Mouse (Mus musculus): ENCODE measurements around the gene Gcnt4.

Gene Gcnt4

GRCm38 (mm10) chr13:96951880-96952279, 27.4 kb downstream of the Gcnt4 start:
- DNase-seq: no peak

DNA sequence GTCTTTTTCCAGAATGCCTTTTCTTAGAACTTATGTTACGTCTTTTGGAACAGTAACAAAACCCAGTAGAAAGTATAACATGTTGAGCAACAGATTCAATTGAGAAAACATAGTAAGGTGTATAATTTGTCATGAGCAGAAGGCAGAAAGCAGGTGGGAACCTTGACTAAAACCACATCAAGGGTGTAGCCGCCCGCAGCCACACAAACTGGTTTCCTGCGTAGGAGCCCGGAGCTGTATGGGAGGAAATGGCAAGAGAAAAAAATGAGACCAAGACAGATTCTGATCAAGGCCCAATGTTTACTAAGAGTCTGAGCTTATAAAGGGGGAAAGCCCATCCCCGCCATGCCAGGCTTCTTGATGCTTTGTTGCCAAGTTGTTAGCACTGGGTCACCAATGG, 32.0 kb downstream of the Gcnt4 start:
- DNase-seq: no peak

DNA sequence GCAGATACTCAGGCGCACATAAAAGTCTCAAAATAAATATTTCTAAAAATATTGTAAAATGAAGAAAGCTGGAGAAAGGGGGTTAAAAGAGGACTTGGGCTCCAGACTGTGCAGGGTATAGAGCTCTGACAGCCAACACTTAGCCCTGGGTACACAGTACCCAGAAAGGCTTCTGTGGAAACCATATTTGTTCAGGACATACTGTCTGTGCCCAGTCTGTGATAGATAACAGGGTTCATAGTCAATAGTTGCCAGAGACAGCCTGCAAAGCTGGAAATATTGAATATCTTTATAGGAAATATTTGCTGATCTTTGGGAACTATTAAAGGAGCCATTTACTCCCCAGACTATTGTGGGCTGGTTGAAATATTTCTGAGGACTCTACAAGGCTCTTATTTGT, 35.5 kb downstream of the Gcnt4 start:
- no peak for DNase-seq

DNA sequence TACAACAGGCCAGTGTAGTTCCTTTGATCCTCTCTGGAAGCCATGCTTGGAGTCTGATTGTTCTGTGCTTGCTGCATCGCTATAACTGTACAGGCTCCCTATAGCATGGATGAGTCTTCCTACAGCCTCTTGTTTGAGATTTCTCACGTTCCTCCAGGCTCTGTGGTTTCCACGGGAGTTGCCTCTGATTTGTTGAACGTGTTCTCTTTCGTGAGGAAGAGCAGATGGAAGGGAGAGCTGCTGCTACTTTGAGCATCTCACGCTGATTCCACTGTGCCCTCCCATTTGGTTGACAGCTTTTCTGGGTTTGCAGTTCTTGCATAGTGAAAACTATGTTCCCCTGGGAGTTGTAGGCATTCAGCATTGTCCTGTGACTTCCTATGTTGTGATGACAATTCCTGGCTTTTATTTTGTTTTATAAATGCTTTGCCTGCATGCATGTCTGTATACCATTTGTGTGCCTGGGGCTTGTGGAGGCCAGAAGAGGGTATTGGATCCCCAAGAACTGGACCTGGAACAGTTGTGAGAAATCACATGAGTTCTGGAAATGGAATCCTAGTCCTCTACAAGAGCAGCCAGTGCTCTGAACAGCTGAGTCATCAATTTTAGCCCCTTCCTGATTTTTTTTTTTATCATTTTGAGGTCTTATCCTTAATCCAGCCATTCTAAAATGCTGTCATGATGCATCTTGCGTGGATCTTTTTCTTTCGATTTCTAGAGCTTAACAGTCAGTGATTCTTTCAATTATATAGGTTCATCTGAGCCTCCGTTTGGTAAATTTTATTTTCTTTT, 37.1 kb downstream of the Gcnt4 start:
- DNase-seq: no peak

GRCm38 (mm10) chr13:96962801-96963200, 38.3 kb downstream of the Gcnt4 start:
- DNase-seq: no peak

DNA sequence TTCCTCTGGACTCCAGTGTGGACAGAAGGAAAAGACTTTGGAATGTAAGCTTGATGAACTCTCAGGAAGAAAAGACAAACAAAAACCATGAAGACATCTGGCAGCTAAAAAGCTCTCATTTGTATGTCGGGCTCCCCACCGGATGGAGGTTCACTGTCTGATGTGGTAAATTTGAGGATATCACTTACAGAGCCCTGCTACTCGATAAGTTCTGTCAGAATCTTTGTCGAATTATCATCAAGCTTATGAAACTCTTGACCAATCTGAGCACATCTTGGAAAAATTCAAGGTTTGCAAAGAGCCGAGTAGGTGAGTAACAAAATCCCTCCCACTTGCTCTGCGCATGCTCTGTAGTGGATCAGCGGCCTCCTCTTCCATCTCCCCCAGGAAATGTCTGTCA, 40.5 kb downstream of the Gcnt4 start:
- no peak for DNase-seq

- DNase-seq: peak in 1 of 2 experiments; percentile 31
Observed at GRCm38 (mm10) chr13:96966210-96967089, 42.0 kb downstream of the Gcnt4 start.

DNA sequence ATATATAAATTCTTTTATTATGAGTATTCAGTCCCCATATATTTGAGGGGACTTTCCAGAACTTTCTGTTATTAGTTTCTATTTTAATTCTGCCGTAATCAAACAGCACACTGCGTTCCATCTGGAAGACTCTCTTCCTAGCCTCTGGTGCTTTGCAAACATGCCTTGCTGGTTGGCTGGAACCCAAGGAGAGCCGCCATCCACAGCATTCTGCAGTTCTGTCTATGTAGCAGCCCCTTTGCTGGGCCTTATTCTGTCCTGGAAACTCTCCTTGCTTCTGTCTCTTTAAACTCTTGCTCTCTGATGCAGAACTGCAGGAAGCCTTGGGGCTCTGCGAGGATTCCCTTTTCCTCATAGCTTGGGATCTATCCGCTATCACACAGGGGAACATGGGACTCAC, 42.6 kb downstream of the Gcnt4 start:
- DNase-seq: peak; percentile 20 to 61

DNA sequence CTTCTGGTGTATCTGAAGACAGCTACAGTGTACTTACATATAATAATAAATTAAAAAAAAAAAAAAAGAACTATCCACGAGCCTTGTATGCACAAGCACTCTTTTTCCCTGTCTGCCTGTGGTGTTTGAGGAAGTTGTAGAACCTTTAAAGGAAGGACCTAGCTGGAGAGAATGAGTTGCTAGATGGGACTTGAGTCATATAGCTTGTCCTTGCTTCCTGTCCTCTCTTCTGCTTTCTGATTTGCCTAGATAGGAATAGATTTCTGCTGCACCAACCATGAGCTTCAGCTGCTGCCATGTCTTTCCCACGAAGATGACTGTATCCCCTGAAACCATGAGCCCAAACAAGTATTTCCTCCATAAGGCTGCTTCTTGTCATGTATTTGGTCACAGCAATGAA, 43.3 kb downstream of the Gcnt4 start:
- no peak for DNase-seq

GRCm38 (mm10) chr13:96971076-96971475, 46.6 kb downstream of the Gcnt4 start:
- no peak for DNase-seq

DNA sequence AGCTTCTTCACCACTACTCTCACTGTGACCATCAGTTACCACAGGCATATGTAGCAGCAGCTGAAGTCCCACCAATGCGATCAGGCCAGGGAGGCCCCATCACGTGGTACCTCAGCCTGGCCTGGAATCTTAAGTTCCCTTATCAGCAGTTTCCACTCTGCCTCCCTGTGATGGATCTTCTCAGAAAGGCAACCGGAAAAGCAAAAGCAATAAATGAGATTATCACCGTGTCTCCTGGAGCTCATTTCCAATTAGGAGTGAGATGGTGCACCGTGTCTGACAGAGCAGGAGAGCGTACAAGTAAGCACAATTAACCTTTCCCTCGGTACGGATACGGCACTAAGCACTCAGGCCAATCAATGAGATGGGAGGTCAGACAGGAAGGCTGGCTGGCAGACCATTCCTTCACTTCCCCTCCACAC, 47.4 kb downstream of the Gcnt4 start:
- no peak for DNase-seq

DNA sequence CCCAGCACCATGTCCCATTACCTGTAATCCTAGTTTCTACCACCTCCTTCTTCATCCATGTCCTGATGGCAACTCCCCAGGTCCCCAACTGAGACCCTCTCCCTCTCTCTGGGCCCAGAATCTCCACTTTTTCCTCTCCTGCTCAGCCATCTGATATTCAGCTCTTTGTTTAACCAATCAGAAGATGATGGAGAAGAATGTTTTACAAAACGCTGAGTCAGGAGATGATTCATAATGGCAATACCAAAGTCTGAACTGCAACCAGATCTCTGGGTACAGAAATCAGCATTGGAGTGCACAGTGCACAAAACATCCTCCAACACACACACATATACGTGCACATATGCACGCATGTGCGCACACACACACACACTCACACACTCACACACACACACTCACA, 48.8 kb downstream of the Gcnt4 start:
- no peak for DNase-seq

DNA sequence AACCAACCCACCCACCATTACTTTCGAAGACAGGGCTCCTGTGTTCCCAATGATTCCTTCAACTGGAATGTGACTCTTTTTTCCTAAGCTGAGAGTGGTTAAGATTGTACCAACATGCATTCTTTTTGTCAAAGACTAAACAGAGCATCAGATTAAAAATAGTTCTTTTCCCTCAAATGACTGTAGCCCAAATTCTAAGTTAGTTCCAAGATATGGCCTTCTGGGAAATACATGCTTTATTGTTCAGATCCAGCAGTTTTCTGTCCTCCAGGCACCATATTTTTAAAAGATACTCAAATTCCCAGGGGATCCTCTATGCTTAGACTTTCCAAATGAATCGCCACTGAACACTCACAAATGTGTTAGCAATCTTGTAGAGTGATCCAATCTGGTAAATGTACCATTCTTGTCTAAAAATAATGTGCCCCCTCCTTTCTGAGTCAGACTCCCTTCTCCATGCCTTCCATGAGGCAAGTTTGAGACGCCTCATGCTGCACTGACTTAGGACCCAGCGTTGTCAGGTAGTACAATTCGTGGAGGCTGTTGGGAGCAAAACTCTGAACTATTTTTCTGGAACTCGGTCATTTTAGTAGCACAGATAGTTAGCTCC, 52.6 kb downstream of the Gcnt4 start:
- no peak for DNase-seq

GRCm38 (mm10) chr13:96980561-96980960, 56.1 kb downstream of the Gcnt4 start:
- DNase-seq: no peak

GRCm38 (mm10) chr13:96983251-96984126, 59.0 kb downstream of the Gcnt4 start:
- DNase-seq: peak in 1 of 2 experiments; percentile 12

- DNase-seq: no peak
Observed at GRCm38 (mm10) chr13:96984688-96985087, 60.2 kb downstream of the Gcnt4 start.

DNA sequence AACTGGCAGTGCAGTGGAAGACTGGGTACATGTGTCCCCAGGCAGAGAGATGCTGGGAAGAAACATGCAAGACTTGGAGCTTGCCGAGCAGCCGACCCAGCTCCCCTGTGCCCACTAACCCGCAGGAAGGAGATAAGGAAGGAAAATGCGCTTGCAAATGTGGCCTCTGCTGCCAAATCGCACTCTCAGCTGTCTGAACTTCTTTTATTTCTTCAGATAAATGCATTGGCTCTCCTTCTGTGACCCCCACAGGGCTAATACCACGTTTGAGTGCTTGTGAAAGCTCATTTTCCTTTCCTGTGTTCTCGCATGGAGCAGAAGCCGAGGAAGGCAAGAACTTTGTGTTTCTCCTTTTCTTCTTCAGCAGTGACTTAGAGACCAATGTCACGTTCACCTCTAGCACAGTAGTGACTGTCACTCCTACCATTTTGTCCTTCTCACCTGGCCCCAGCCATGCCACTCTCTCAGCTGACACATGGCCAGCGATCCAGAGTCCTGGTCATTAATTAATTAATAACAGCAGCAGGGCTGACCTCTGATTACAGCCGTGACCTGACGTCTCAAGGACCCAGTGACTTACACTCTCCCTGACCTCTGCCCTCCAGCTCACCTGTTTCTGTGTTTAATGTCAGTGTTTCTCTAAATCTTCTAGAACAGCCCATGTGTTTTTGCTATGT, 61.2 kb downstream of the Gcnt4 start:
- no peak for DNase-seq

DNA sequence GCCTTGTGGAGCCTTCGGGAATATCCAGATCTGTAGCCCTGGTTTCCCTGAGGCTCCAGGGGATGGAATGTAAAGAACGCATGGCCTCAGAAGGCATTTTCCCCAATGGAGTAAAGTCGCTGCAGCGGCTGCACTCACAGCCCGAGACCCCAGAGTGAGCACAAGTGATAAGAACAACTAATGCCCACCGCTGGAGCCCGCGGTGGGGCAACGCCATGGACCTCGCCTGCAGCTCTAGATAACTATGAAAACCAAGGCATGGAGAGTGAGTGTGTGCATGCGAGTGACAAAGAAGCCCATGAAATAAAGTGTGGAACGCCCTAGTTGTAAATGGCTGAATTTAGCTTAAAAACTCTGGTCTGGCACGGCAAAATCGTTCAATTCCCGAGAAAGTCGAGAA, 64.6 kb downstream of the Gcnt4 start:
- no peak for DNase-seq

- no peak for DNase-seq
Observed at GRCm38 (mm10) chr13:96990045-96990444, 65.6 kb downstream of the Gcnt4 start.

DNA sequence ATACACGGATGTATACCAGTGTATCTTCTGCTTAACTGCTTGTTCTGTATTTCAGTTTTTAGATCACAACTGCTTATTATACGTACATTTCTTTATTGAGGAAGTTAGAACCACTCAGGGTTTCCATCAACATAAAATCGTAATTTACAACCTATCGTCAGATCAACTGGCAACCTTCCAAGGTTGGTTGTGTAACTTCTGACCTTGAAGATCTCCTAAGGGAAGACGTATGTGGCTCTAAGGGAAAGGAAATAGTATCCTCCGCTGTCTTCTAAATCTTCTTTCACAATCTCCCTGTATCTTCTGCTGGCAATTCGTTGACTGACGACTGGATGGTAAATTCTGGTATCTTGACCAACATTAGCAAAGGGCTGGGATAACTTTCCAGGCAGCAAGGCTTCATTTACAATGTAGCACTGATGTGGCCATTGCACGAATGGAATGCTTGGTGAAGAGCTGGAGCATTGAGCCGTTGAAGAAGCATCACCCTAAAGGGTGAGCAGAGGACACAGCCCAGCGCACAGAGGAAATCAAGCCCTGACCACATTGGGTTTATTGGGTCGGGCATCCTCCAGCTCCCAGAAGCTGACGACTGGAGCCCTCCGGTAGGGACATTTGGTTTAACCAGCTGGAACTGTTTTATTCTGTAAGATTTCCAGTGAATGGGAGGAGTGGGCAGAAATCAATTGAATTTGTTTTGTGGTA, 66.2 kb downstream of the Gcnt4 start:
- DNase-seq: no peak

GRCm38 (mm10) chr13:96993291-96993989, 69.0 kb downstream of the Gcnt4 start:
- no peak for DNase-seq

Measured in lung, postnatal 4 days (tissue).